Mouse (Mus musculus): Measurements from ENCODE around the gene Pitpnm2. TPM values are rescaled to one million over a fixed set of nuclear protein-coding genes. Genes with fewer than 3 reads are reported as not detected.
A peak's percentile ranks its signal among the peaks of the same experiment; 100 is the strongest.

The Pitpnm2 gene
- total RNA-seq, 2 experiments from 2014 or later = 10.9 to 33.3 TPM

- no peak for ATAC-seq (replicated peaks; ENCODE audit: low FRiP score, low TSS enrichment, poor library complexity, severe bottlenecking)
Measured at GRCm38 (mm10) chr5:124248845-124249613, 531 bp downstream of the Pitpnm2 start.

- peak; percentile 72 for ATAC-seq (replicated peaks; ENCODE audit: low FRiP score, low TSS enrichment, poor library complexity, severe bottlenecking)
Measured at GRCm38 (mm10) chr5:124247986-124248626, 1.5 kb downstream of the Pitpnm2 start.

- no peak for ATAC-seq (replicated peaks; ENCODE audit: low FRiP score, low TSS enrichment, poor library complexity, severe bottlenecking)
Measured at GRCm38 (mm10) chr5:124247296-124247695, 2.3 kb downstream of the Pitpnm2 start.

GRCm38 (mm10) chr5:124244885-124245284 is 4.7 kb downstream of the Pitpnm2 start:
- no peak for ATAC-seq (replicated peaks; ENCODE audit: low FRiP score, low TSS enrichment, poor library complexity, severe bottlenecking)

- no peak for ATAC-seq (replicated peaks; ENCODE audit: low FRiP score, low TSS enrichment, poor library complexity, severe bottlenecking)
Measured at GRCm38 (mm10) chr5:124244449-124244848, 5.1 kb downstream of the Pitpnm2 start.

GRCm38 (mm10) chr5:124243236-124243901 is 6.2 kb downstream of the Pitpnm2 start:
- no peak for ATAC-seq (replicated peaks; ENCODE audit: low FRiP score, low TSS enrichment, poor library complexity, severe bottlenecking)

GRCm38 (mm10) chr5:124241686-124242444 is 7.7 kb downstream of the Pitpnm2 start:
- no peak for ATAC-seq (replicated peaks; ENCODE audit: low FRiP score, low TSS enrichment, poor library complexity, severe bottlenecking)

GRCm38 (mm10) chr5:124240841-124241685 is 8.5 kb downstream of the Pitpnm2 start:
- ATAC-seq (replicated peaks; ENCODE audit: low FRiP score, low TSS enrichment, poor library complexity, severe bottlenecking) = no peak

GRCm38 (mm10) chr5:124236180-124236579 is 13.4 kb downstream of the Pitpnm2 start:
- no peak for ATAC-seq (replicated peaks; ENCODE audit: low FRiP score, low TSS enrichment, poor library complexity, severe bottlenecking)

- ATAC-seq (replicated peaks; ENCODE audit: low FRiP score, low TSS enrichment, poor library complexity, severe bottlenecking) = no peak
Measured at GRCm38 (mm10) chr5:124234778-124235177, 14.8 kb downstream of the Pitpnm2 start.

- no peak for ATAC-seq (replicated peaks; ENCODE audit: low FRiP score, low TSS enrichment, poor library complexity, severe bottlenecking)
Measured at GRCm38 (mm10) chr5:124233874-124234661, 15.5 kb downstream of the Pitpnm2 start.

- no peak for ATAC-seq (replicated peaks; ENCODE audit: low FRiP score, low TSS enrichment, poor library complexity, severe bottlenecking)
Measured at GRCm38 (mm10) chr5:124233144-124233465, 16.5 kb downstream of the Pitpnm2 start.

GRCm38 (mm10) chr5:124232360-124233143 is 17.0 kb downstream of the Pitpnm2 start:
- ATAC-seq (replicated peaks; ENCODE audit: low FRiP score, low TSS enrichment, poor library complexity, severe bottlenecking) = 0 out of 2 replicates have a peak, but pooled peaks have one; percentile 42

GRCm38 (mm10) chr5:124230461-124230860 is 19.1 kb downstream of the Pitpnm2 start:
- no peak for ATAC-seq (replicated peaks; ENCODE audit: low FRiP score, low TSS enrichment, poor library complexity, severe bottlenecking)

- ATAC-seq (replicated peaks; ENCODE audit: low FRiP score, low TSS enrichment, poor library complexity, severe bottlenecking) = no peak
Measured at GRCm38 (mm10) chr5:124227193-124227592, 22.4 kb downstream of the Pitpnm2 start.

GRCm38 (mm10) chr5:124226494-124226893 is 23.1 kb downstream of the Pitpnm2 start:
- ATAC-seq (replicated peaks; ENCODE audit: low FRiP score, low TSS enrichment, poor library complexity, severe bottlenecking) = no peak

- ATAC-seq (replicated peaks; ENCODE audit: low FRiP score, low TSS enrichment, poor library complexity, severe bottlenecking) = peak; percentile 96
Measured at GRCm38 (mm10) chr5:124225891-124226290, 23.7 kb downstream of the Pitpnm2 start.

All from megakaryocyte-erythroid progenitor cell, adult 5-6 weeks (primary cell).